Mouse (Mus musculus) right cerebral cortex, postnatal 10 days (tissue): ENCODE results near the gene Adora3.

Source experiments
- DNase-seq, 2 experiments: peaks; one replicate each; pipeline ENCODE4 v3.0.0; 2021; ENCODE audit warnings: low spot score in 2 of 2

The Adora3 gene

DNA sequence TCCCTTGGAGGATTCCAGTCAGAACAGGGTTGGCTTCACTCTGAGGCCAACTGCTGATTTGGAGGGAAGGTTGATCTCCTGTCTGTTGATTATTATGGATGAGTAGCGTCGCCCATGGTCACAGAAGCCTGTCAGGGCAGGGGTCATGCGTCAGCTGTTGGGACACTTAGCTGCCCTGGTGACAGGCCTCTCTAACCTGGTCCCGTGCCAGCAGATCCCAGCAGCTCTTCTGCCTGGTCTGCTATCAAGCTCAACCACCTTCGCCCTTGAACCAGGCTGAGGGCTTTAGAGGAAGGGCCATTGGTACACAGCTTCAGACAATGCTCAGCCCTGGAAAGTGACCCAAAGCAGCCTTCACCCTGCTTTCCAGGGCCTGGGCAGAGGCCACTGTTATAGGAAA lies 5.4 kb downstream of the Adora3 start:
- DNase-seq, result no peak

GRCm38 (mm10) chr3:105877252-105877803 lies 6.7 kb downstream of the Adora3 start:
- no peak for DNase-seq

- no peak for DNase-seq
These were observed 7.3 kb downstream of the Adora3 start for GRCm38 (mm10) chr3:105877919-105878318.

DNA sequence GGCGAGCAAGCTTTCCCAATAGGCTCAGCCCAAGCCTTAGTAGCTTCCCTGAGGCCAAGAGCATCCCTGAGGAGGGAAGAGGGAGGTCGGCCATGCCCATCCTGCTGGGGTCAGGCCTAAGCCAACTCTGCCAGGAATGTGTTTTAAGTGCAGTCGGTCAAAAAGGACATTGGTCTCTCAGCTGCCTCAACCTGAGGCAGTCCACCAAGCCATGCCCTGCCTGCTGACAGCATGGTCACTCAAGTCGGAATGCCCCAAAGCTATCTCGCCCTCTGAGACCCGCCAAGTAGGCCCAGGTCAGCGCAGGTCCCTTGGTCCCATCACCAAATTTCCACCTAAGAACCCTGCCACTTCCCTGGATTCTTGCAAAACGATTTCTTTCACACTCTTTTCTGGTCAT lies 8.1 kb downstream of the Adora3 start:
- DNase-seq, result no peak

DNA sequence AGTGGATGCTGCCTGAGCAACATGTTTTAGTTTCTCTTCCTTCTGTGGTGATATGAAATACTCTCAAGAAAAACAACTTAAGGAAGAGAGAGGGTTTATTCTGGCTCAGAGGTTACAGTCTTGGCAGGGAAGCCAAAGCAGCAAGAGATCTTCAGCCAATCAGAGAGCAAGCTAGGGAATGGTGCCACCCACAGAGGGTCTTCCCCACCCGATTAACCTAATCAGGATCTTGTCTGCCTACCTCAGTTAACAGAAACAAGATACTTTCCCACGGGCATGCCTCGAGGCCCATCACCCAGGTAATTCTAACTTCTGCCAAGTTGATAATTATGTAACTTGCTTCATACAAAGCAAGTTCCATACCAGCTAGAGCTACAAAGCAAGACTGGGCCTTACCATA lies 9.8 kb downstream of the Adora3 start:
- DNase-seq, result no peak

DNA sequence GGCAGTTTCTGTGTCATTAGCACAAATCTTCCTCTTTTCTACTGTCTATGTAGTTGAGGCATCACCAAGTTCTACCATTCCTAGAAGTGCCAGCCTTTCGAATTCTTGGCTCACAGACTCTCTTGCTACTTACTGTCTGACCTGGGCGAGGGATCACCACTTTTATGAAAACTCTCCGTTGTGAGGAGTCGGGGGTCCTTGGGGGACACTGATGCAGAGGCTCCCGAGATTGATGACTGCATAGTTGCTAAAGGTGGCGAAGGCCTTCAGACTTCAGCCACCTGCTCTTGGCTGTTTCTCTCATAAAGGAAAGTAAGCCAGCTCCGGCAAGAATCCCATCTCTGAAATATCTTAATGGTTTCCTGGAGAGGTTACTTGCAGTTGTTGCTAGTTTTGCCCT lies 11.4 kb downstream of the Adora3 start:
- DNase-seq, result no peak

GRCm38 (mm10) chr3:105883111-105883510 lies 12.5 kb downstream of the Adora3 start:
- peak in 1 of 2 experiments; percentile 3 for DNase-seq

- DNase-seq, result no peak
These were observed 18.3 kb downstream of the Adora3 start for GRCm38 (mm10) chr3:105888961-105889360.

DNA sequence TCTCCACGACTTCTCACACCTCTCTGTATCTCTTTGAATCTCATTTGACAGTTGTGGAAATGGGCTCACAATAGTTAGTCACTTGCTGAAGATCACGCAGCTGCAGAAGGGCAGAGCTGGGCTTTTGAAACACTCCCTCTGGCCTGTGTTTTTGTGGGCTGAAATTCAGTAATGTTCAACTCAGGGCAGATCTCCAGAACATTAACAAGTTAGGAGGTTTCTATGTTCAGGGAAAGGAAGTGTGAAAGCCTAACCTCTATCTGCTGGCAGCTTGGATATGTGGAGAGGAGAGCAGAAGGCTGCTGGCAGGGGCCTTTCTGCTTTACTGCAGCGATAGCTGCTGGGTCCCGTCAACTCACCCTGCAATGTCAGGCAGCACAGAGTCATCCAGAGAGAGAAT lies 19.6 kb downstream of the Adora3 start:
- no peak for DNase-seq

DNA sequence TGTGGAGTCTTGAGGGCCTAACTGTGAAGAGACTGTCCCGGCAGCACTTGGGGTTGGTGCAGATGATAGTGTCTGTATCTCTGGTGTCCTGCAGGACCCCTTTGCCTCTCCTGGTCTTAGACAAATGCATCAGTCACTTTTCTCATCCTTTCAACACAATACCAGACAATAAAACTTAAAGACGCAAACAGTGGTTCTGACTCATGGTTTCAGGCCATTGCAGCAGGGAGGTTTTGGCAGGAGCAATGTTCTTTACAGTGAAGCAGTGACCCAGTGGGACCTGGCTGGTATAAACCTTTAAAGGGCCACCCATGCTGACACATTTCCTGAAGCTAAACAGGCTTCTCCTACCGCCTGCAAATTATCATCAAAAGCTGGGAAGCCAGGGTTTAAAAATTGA lies 20.5 kb downstream of the Adora3 start:
- DNase-seq, result no peak

- no peak for DNase-seq
These were observed 21.3 kb downstream of the Adora3 start for GRCm38 (mm10) chr3:105891760-105892571.

- no peak for DNase-seq
These were observed 22.2 kb downstream of the Adora3 start for GRCm38 (mm10) chr3:105892572-105893495.

DNA sequence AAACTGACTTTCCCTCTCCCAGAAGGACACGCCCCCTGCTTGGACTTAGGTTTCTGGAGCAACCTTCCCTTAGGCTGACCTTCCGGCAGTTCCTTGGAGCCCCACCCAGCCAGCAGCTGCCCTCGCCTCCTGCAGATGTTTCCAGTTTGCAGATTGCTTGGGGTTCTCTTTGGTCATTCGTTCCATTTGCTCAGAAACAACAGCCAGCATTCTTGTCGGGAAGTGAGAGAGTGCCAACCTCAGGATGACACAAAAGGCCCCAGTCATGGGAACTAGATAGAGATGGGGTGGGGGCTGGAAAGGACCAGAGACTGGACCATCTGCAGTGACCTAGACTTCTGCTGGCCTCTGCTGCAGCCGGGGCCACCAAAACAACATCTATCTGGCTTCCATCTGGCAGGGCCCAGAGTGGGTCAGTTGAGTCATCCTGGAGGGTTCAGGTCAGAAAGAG lies 23.3 kb downstream of the Adora3 start:
- DNase-seq, result no peak

- peak; percentile 69 to 77 for DNase-seq
These were observed 24.2 kb downstream of the Adora3 start for GRCm38 (mm10) chr3:105894601-105895592.

DNA sequence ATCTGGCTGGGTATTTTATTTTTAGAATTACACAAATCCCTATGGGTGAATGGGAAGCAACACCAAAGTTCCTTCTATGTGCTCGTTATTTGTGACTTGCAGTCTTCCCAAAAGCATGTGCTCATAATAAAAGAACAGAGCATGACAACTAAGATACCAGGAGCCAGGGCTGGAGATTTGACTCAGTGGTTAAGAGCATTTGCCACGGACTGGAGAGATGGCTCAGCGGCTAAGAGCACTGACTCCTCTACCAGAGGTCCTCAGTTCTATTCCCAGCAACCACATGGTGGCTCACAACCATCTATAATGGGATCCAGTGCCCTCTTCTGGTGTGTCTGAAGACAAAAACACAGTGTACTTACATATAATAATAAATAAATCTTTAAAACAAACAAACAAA lies 26.2 kb downstream of the Adora3 start:
- DNase-seq, result no peak

DNA sequence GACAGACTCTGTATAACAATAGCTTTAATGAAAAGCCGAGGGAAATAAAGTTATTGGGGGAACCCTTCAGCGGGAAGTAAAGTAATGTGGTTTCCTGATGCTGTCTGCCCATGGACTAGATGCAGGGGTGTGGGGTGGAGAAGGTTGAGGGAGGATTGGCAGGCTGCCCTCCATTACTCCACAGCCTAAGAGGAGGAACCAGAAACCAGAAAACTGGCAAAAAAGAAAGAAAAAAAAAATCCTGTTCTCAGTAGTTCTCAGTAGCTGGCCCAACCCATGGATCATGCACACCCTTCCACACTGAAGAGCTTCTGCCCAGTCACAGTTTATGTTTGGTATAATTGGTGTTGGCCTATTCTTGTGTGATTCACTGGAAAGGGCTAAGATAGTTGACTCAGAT lies 27.7 kb downstream of the Adora3 start:
- peak; percentile 54 to 62 for DNase-seq

GRCm38 (mm10) chr3:105898861-105899260 lies 28.2 kb downstream of the Adora3 start:
- no peak for DNase-seq

GRCm38 (mm10) chr3:105899394-105900147 lies 28.9 kb downstream of the Adora3 start:
- DNase-seq, result peak; percentile 83 to 89

- no peak for DNase-seq
These were observed 29.6 kb downstream of the Adora3 start for GRCm38 (mm10) chr3:105900266-105900665.

- peak in 1 of 2 experiments; percentile 11 for DNase-seq
These were observed 30.1 kb downstream of the Adora3 start for GRCm38 (mm10) chr3:105900716-105901115.
